Mouse (Mus musculus) effector memory CD4-positive, alpha-beta T cell, adult 5 months (primary cell): ENCODE results near the gene Krt6b. TPM values are rescaled to one million over a fixed set of nuclear protein-coding genes. Genes with fewer than 3 reads are reported as not detected.

Source experiments
- polyA plus RNA-seq: library from polyadenylated mRNA; unstranded; fragments of 100-300 nt; shearing (Covaris generic); gene quantifications from one replicate; pipeline ENCODE4 v1.2.1, GENCODE M21; 2017

Krt6b gene
- not detected for polyA plus RNA-seq

GRCm38 (mm10) chr15:101680187-101680586 lies at the start of gene Krt6b:
Gene Krt6b (minus strand): TSS chr15:101680287.

GRCm38 (mm10) chr15:101712720-101713119 lies 32.6 kb upstream of the Krt6b start, which contains the start of gene Krt5:
Gene Krt5 (minus strand): TSS chr15:101712898.

DNA sequence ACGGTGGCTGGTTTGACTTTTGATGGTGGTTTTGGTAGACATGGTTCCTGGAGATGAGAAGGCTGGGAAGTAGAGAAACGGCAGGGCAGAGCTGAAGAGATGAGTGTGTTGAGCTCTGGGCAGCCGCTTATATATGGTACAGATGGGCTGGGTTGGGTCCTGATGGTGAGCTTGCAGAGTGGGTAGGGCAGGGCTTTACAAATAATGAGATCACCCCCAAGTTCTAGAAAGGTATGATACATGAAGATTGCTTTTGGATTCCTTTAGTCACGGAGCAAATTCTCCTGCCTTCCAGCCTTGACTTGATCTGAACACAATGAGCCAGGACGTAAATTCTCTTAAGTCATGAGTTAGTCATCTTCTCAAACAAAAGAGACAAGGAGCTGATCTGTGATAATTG lies 14.1 kb upstream of the Krt6b start, which contains the start of gene Krt6a:
Krt6a (minus strand) TSS at position 101 of the 400 bp plus-strand sequence.

DNA sequence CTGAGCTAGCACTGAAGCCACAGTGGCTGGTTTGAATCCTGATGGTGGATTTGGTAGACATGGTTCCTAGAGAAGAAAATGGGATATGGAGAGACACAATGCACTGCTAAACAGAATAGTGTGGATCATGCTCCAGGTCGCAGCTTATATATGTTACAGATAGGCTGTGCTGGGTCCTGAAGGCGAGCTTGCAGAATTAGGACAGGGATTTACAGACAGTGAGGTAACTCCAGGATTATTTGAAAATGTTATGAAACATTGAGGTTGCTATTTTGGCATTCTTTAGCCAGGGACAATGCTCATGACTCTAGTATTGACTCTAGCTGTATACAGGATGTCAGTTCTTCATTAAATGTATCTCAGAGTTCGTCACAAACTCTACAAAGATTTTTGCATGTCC lies 32.8 kb downstream of the Krt6b start, which contains the start of gene Gm5478:
Gm5478 (minus strand) TSS at position 101 of the 400 bp plus-strand sequence.

DNA sequence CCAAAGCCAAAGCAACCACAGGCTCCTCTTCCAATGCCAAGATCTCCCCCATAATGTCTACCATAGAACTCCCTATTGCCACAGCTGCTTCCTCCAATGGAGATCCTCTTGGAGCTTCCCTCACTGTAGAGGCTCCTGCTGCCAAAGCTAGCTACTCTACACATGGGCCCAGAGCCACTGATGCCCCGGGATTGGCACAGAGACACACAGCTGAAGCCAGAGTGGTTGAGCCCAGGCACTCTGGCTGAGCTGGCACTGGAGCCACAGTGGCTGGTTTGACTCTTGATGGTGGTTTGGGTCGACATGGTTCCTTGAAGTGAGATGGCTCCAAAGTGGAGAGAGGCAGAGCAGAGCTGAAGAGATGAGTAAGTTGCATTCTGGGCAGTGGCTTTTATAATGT lies 52.2 kb downstream of the Krt6b start, which contains the start of gene Gm5414:
Gm5414 (minus strand) TSS at position 305 of the 400 bp plus-strand sequence.

Other genes with a start within 250 kb of the Krt6b start
- gene Krt87, start 241.5 kb downstream of the Krt6b start, polyA plus RNA-seq, result not detected
- gene Krt88, start 232.5 kb downstream of the Krt6b start, polyA plus RNA-seq, result not detected
- not detected for gene Krt81, start 216.5 kb downstream of the Krt6b start, polyA plus RNA-seq
- gene Krt86, start 206.8 kb downstream of the Krt6b start, polyA plus RNA-seq, result not detected
- gene Krt83, start 188.8 kb downstream of the Krt6b start, polyA plus RNA-seq, result 17.0 TPM
- gene Gm49425, start 163.0 kb downstream of the Krt6b start, polyA plus RNA-seq, result not detected
- not detected for gene Krt84, start 147.5 kb downstream of the Krt6b start, polyA plus RNA-seq
- not detected for gene Krt82, start 129.6 kb downstream of the Krt6b start, polyA plus RNA-seq
- gene Krt90, start 117.3 kb downstream of the Krt6b start, polyA plus RNA-seq, result not detected
- gene Krt75, start 106.4 kb downstream of the Krt6b start, polyA plus RNA-seq, result 0.19 TPM
- gene Gm5414, start 52.1 kb downstream of the Krt6b start, polyA plus RNA-seq, result not detected
- gene Gm5478, start 32.9 kb downstream of the Krt6b start, polyA plus RNA-seq, result not detected
- not detected for gene Krt6a, start 14.0 kb upstream of the Krt6b start, polyA plus RNA-seq
- not detected for gene Krt5, start 32.6 kb upstream of the Krt6b start, polyA plus RNA-seq
- gene Krt71, start 62.8 kb upstream of the Krt6b start, polyA plus RNA-seq, result not detected
- gene Krt72, start 106.2 kb upstream of the Krt6b start, polyA plus RNA-seq, result not detected
- not detected for gene Krt73, start 122.1 kb upstream of the Krt6b start, polyA plus RNA-seq
- not detected for gene Krt2, start 137.9 kb upstream of the Krt6b start, polyA plus RNA-seq
- 0.62 TPM for gene Krt1, start 170.5 kb upstream of the Krt6b start, polyA plus RNA-seq
- not detected for gene Krt77, start 189.4 kb upstream of the Krt6b start, polyA plus RNA-seq
- not detected for gene Krt76, start 212.6 kb upstream of the Krt6b start, polyA plus RNA-seq
- not detected for gene Krt4, start 244.4 kb upstream of the Krt6b start, polyA plus RNA-seq